Mouse (Mus musculus): ENCODE data around the gene Ly6g5b.
A peak's percentile ranks its signal among the peaks of the same experiment; 100 is the strongest.

Gene Ly6g5b

DNA sequence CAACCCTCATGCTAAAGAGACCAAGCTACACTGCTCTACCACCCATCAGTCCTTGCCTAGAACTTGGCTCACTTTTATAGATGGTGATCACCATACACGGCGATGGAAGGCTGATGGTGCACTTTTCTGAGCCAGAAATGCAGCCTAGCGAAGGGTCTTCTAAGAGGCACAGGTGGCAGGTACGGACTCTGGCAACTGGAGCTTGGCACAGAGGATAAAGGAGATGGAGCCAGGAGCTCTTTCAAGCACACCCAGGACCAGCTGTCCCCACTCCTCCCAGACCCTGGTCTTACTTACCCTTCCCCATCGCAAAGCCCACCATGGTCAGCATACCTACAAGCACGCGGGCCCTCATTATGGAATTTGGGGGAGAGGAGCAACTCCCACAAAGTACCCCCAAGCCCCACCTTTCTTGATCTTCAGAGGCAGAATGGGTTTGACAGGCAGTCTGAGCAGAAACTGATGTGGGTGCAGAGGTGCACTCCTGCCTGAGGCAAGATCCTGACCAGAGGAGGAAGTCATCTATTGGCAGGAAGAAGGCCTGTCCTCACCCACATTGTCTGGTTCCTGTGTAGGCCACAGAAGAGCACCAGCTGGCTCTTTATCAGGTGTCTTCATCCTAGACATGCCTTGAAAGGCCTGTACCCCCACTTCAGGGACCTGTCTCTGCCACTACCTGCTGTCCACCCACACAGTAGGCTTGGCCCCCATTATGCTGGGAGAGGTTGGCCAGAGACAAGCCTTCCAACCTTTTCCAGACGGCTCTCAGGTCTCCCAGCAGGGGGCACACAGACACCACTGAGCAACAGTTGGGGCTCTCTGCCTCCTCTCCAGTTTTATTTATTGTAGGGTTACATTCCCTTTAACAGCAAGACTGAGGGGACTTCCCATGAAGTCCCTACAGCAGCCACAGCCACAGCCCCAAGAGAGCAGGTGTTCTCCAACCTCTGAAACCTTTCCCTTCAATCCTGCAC, at the start of gene Ly6g5b:
TSS of gene Ly6g5b (minus strand) at position 383 of the 974 bp plus-strand sequence.
- no peak for DNase-seq (ENCODE audit: low spot score)

DNA sequence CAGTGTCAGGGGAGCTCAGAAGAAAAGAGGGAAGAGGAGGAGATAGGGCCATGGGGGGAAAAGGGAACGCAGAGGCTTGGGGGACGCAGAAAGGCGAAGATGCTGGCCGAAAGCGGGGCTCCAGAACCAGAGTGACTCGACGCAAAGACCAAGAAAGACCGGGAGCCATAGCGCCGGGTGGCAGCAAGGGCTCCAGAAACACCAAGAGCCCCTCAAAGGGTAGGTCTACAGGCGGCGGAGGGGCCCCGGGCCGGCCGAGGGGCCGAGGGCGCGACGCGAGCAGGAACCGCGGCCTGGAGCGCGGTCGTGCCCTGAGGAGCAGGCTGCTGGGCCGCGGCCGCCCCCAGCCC, 49.0 kb upstream of the Ly6g5b start:
- DNase-seq (ENCODE audit: low spot score), result no peak

DNA sequence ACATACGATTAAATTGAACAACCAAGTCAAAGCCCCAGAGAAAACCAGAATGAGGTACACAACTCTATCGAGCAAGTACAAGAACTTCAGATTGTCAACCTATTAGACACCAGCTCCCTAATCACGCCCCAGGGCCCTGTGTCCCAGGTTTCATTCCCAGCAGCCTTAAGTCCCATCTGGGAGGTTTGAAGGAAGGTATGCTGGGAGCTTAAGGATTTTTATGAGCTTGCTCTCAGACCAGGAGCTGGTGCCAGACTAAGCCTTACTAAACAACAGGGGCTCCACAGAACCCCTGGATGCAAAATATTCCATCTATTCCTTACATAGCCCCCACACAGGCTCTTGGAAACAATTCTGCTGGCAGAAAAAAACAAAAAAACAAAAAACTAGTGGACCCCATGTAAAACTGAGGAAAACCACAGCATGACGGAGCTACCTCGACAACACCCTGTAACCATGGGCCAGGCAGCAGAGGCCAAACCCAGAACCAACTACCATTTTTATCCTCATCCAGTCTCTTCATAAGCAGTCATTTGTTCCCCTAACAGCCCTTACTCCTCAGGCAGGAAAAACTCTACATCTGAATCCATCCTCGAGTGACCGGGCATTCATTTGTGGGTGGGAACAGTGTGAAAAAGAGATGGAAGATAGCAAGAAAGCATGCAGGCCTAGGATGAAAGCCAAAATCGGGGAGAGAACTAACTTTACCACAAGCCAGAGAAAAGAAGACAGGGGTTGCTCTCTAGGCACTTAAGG, 48.3 kb upstream of the Ly6g5b start:
- no peak for DNase-seq (ENCODE audit: low spot score)

DNA sequence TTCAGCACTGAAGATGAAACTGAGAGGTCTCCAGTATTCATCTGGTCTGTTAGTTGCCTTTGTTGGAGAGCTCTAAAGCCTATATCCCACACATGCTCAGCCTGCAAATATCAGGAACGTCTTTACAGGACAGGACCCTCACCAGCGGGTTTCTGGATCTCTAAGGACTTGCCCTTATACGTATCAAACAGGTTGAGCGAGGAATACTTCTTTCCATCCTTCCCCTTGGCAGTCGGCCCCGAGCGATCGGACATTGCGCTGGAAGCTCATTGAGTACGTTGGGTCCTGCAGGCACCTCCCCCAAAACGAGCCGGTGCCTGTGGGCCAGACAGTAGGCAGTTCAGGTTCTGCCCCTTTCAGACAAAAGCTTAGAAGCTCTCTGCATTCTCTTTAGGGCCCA, 47.5 kb upstream of the Ly6g5b start:
- DNase-seq (ENCODE audit: low spot score), result no peak

DNA sequence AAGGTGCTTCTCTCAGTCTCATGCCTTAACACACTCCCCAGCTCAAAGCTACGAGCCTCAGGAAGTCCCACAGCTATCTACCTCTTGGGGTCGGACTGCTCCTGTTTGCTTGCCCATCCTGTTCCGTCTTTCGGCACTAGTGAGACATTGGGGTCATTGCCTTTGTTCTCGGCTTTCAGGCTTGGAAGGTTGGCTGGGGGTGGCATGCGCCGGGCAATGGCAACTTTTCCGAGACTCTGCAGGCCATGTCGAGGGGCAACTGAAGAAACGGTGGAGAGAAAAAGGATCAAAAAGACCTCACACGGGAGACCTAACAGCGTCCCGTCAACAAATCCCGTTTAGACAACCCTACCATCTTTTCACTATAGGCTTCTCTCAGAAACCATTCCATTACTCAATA, 46.9 kb upstream of the Ly6g5b start:
- DNase-seq (ENCODE audit: low spot score), result no peak

DNA sequence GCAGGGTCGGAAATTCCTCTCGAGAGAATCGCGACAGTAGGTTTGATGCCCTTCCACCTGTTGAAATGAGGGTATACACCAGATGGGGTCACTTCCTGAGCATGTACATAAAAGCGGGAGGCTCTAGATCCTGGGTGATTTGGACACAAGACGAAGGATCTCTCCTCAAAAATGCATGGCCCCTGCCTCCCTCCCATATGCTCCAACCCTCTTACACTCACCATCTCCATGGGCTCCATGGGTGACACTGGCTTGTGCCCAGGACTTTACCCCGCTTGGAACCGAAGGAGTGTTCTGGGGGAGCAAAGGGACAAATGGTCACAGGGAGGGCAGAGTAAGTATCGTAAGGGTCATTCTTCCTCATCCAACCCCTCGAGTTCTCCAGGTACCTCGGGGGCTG, 46.2 kb upstream of the Ly6g5b start:
- no peak for DNase-seq (ENCODE audit: low spot score)

DNA sequence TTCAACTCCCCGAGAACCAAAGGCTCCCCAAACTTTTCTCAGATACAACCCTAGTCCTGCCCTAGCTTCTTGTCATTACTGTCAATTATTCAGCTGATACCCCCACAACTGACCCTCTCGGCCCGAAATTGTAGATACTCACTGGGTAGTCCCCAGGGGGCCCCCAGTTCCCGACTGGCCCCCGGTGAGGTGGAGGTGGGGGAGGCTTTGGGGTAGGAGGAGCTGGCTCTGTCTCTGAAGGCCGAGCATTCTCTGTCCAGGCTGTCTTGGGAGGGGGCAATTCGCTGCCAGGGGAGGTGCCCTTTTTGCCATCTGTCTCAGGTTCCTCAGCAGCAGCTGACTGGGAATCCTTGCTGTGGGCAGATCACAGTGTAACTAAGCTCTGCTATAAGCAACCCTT, 44.4 kb upstream of the Ly6g5b start:
- no peak for DNase-seq (ENCODE audit: low spot score)

DNA sequence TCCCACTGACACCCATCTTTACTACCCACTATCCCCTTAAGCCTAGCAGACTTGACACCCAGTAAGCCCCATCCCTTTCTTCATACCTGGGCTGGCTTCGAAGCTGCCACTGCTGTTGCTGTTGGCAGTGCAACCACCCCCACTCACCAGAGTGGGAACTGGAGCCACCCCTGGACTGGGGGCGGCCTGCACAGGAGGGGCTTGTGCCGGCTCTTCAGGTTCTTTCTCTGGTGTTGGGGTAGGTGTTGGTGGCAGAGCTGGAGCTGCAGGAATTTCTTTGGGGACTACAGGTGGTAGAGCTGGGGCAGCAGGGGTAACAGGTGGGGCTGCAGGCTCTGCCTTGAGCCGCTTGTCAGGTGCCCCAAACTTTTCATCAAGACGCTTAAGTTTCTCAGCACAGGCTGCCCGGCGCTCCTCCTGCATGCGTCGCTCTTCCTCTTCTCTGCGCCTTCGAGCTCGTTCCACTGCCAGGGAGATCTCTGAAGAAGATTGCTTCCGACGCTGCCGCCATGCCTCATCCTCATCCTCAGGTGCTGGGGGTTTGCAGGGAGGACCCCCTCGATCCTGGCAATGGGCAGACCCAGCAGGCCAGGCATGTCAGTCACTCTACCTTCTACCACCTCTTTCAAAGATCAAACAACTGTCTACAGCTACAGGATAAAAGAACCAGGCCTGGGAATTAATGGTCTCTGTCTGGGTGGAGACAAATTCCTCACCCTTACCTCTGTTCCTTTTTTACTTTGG, 43.8 kb upstream of the Ly6g5b start:
- DNase-seq (ENCODE audit: low spot score), result no peak

DNA sequence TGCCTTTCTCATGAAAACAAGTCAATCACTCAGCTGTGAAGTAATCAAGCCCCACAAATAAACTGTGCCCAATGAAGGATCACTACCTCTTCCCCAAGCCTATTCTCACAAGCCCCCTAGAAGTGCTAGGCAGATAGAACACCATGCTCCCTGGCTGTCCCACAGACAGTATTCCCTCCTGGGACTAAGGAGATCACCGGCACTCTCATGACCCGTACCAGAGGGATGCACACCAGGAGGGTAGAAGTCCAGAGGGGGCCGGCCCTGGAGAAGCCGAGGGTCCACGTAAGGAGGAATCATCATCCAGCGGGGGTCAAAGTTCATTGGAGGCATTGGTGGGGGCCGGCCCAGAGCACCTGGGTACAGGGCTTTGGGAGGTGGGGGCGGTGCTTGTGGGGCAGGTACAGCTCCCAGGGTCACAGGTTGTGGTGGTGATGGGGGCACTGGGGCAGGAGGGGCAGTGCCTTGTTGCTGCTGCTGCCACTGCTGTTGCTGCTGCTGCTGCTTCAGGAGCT, 42.5 kb upstream of the Ly6g5b start:
- no peak for DNase-seq (ENCODE audit: low spot score)

DNA sequence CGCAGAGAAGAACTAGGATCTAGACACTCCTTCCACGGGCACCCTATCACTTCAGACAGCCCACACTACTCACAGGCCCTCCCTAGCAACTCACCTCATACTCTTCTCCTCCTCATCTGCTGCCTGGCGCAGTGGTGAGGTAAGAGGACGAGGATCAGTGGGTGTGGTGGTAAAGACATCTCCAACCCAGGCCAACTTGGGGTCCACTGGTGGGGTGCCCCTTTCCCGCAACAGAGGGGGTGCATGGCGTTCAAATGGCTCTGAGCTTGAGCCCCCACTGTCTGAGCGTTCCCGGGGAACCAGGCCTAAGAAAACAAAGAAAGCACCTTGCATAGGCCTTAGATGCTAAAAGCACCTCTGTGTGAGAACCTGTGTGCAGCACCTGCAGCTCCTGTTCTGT, 42.0 kb upstream of the Ly6g5b start:
- DNase-seq (ENCODE audit: low spot score), result no peak

DNA sequence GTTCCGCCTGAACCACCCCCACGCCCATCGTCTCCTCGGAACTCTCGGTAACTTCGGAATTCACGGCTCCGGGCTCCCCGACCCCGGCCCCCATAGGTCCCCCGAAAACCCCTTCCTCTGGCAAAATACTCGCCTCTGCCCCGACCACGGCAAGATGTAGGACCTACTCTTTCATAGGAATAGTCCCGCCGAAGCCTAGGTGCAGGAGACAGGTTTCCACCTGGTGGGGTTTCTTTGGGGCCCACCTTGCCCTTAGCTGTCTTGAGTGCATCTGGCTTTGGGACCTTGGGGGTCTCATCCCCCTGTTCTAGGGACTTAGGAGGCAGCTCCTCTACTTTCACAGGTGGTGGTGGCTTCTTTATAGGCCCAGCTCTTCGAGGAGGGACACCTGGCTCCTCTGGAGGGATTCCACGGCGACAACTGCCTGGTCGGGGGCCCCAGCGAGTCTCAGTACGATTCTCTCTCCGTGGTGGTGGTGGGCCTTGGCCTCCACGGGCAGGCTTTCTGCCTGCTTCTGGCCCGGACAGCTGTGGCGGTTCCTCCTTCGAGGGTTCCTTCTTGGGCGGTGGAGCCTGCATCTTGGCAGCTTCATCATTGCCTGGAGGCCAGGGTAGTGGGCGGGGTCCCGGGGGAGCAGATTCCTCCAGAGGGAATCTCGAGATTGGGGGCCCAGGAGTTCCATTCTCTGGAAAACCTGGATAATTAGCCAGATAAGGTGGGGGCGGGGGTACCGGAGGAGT, 41.4 kb upstream of the Ly6g5b start:
- no peak for DNase-seq (ENCODE audit: low spot score)

DNA sequence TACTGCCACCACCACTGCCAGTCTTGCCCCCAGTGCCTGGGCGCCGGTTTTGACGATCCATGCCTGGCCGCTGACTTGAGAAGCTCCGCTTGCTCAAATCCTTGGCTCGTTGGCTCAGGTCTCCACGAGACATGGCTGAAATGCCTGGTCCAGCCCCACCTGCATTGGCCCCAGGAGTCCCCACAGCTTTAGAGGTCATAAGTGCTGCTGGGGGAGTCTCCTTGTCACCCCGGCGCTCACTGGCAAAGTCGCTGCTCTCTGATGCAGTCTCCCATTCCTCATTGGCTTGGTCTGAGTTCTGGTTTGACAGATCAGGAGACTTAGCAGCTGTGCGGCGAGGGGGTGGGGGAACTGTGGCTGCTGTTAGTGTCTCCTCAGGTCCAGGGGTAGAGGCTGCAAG, 40.2 kb upstream of the Ly6g5b start:
- no peak for DNase-seq (ENCODE audit: low spot score)

DNA sequence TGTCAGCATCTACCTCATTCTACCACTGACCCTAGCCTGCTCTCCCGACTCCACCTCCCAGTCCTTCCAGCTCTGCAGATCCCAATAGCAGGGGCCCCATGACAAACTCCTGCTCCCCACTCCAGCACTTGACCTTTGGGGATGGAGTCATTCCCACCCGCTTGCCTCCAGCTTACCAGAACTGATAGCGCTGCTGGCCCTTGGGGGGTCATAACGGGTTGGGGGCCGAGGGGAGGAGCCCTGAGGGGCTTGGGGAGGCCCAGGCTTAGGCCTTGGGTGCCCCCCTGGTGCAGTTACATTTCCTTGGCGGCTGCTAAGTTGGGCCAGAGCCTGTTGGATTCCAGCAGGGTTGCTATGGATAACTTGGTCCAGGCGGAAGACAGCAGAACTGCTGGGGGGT, 39.4 kb upstream of the Ly6g5b start:
- no peak for DNase-seq (ENCODE audit: low spot score)

DNA sequence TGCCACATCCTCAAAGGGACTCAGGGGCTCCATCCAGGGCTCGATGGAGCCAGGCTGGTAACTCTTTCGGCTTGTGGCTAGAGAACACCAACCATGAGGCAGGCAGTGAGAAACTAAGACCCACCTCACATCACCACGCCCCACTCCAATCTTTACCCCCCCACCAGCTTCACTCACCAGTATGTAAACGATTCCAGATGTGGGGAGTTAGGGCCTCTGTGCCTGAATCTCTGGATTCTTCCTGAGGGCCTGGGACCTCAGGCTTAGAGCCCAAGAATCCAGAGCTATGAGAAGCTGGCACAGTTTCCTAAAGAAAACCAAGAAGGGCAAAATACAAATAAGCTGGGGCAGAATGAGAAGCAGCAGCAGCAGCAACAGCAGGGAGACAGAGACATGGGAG, 38.7 kb upstream of the Ly6g5b start:
- DNase-seq (ENCODE audit: low spot score), result no peak

DNA sequence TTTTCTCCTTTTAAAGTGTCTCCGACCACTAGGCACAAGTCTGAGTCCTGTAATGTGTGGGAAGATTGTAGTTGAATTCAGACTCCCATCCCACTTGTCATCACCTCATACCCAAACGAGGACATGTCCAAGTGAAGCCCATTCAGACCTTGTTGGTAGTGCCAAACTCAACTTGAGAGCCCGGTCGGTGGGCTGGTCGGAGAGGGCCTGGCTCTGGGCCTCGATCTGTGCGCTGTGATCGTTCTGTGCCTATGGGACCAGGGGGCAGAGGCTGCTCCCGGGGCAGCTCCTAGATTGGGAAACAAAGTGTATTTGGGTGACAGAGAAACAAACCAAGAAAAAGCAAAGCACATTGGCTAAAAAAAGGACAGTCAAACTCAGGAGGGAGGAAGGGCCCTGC, 37.8 kb upstream of the Ly6g5b start:
- DNase-seq (ENCODE audit: low spot score), result no peak

DNA sequence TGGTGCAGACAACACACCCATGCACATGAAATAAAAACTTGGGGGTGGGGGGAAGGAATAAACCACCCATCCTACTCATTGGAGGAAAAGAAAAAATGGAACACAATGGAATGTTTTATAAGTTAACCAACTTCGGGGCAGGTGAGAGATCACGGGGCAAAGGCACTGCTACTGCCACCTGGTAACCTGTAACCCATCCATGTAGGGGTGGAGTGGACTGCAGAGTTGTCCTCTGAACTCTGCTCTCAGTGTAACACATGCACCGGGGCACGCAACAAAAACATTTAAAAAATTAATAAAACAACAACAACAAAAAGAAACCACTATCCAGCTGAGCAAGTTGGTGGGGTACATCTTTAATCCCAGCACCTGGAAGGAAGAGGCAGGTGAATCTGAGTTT, 36.9 kb upstream of the Ly6g5b start:
- DNase-seq (ENCODE audit: low spot score), result no peak

DNA sequence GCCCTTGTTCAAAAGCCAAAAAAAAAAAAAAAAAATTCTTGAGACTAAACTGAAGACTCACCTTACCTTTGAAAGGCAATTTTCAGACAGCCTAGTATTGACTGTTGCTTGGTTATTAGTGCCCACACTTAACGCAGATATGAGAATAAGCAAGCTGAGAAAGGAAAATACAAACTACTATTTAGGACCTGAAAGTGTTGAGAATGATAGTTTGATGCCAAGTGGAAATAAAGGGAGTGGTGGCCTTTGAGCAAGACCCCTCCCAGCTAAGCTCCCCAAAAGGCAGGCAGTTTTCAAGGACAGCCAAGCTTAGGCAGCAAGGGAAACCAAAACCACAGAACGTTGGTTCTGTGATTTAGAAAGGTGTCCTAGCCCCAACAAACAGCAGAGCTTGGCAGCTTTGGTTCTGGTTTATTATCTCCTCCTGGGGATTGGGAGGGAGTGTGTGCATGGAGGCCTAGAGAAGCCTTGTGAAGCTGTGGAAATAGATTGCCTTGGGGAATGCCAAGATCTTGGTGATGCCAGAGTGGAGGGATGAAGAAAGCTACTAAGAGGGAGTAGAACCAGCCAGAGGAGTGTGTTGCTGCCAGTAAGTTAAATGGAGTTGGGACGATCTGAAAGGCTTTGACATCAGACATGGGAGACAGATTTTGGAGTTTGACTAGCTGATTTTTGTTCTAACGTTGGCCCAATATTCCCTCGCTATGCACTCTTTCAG, 32.9 kb upstream of the Ly6g5b start:
- no peak for DNase-seq (ENCODE audit: low spot score)

DNA sequence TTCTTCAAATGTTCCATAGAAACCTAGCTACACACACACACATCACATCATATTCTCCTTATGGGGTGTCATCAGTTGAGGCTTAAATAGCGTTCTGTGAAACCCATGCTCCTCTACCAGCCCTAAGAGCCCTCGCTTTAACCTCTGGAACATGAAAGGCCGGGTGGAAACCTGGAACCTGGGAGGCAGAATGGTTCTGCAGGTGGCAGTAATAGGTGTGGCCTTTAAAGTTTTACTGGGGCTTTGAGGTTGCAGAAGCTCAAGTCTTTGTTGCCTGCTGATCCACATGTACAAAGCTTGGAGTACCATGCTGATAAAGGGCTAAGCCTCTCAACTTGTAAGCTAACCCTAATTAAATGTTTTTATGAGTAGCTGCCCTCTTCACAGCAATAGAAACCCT, 32.1 kb upstream of the Ly6g5b start:
- DNase-seq (ENCODE audit: low spot score), result no peak

DNA sequence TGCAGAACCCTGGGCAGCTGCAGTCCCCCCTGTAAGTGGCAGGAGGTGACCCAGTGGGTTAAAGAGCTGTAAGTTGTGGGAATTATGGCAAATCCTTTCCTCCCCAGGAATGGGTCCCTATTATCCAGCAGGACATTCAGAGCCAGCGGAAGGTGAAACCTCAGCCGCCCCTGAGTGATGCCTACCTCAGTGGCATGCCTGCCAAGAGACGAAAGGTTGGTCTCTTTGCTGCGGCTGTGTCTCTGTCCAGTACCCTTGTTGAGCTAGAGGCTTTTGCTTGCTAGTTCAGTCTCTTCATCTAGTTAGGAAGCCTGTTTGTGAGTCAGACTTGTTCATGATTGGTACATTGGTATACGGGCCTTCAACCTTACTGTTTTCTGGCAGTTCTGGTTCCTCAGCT, 30.9 kb upstream of the Ly6g5b start:
- DNase-seq (ENCODE audit: low spot score), result no peak

DNA sequence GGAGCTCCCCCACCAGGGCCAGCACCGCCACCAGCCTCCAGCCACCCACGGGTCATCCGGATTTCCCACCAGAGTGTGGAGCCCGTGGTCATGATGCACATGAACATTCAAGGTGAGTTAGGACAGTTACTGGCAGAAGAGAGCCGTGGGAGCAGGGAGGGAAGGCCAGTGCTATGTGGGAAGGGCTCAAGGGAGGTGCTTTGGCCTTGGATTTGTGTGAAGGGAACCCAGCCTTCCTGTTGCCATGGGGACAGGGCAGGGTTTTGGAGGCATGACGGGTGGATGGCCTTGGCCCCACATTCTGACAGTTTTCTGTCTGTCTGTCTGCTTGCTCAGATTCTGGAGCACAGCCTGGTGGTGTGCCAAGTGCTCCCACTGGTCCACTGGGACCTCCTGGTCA, 26.7 kb upstream of the Ly6g5b start:
- peak; percentile 87 for DNase-seq (ENCODE audit: low spot score)

DNA sequence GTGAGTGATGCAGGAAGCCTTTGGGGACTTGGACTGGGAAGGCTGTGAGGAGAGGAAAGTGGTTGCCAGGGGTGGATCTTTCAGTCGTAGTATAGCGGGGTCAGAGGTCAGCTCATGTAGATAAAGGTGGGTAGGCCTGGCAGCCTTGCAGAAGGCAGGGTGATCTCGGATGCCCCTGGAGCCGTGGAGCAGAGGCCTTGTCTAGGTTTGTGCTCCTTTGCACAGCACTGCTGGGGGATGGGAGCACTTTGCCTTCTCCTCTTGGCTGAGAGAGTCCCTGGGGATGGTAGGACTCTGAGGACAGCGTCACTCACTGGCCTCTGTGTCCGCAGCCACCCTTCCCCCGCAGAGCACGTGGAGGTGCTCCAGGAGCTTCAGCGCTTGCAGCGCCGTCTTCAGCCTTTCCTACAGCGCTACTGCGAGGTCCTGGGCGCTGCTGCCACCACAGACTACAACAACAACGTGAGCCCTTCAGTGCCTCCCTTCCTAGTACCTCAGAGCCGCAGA, 25.3 kb upstream of the Ly6g5b start:
- DNase-seq (ENCODE audit: low spot score), result no peak
